Mouse (Mus musculus): ENCODE results near the gene C1qtnf5. TPM values are rescaled to one million over a fixed set of nuclear protein-coding genes. Genes with fewer than 3 reads are reported as not detected.

Gene C1qtnf5
- 5.4 and 6.0 TPM in 2 replicates for polyA plus RNA-seq (2015; fragmentation: Nextera tagmentation; extraction: Ambion mirVana)

- H3K36me3 ChIP-seq (ENCODE audit: control insufficient read depth, insufficient read depth): peaks cover 11% of the 10 kb centered on the region; the same call in 1 of the 2 replicates
- 55% methylated on average over 8 of the region's 8 CpGs for WGBS
- 0 out of 2 replicates have a peak within 1 kb of the TSS, but pooled peaks have one; percentile 22 for H3K9ac ChIP-seq (ENCODE audit: low read depth, low read length)
- no peaks in the 10 kb centered on the region for H3K9me3 ChIP-seq (ENCODE audit: control insufficient read depth)
- H3K4me3 ChIP-seq (ENCODE audit: low read depth, low read length): no peak within 1 kb of the TSS
- H3K27ac ChIP-seq (ENCODE audit: low read depth, low read length): peak within 1 kb of the TSS; percentile 30
- no peaks in the 10 kb centered on the region for H3K4me1 ChIP-seq (replicated peaks; ENCODE audit: control insufficient read depth, insufficient read depth, low read length)
- TF ChIP-seq CTCF (IDR thresholded peaks at IDR 0.05; ENCODE audit: low read depth): peak; percentile 31; the same call in 1 of the 2 replicates
- H3K27me3 ChIP-seq (replicated peaks; ENCODE audit: control insufficient read depth, insufficient read depth, low read length): no peaks in the 10 kb centered on the region
- peak; percentile 16; the same call in 1 of the 2 replicates for ATAC-seq
- H3K4me2 ChIP-seq (replicated peaks; ENCODE audit: low read depth): peak within 1 kb of the TSS; percentile 43
Measured at GRCm38 (mm10) chr9:44107110-44107509, at the start of gene C1qtnf5. TSS of gene C1qtnf5 (plus strand) at chr9:44107245.

- TF ChIP-seq CTCF (IDR thresholded peaks at IDR 0.05; ENCODE audit: low read depth): no peak
- H3K9me3 ChIP-seq (ENCODE audit: control insufficient read depth): no peaks in the 10 kb centered on the region
- no peak overlapping the region for H3K4me3 ChIP-seq (ENCODE audit: low read depth, low read length)
- no peak overlapping the region for H3K27ac ChIP-seq (ENCODE audit: low read depth, low read length)
- ATAC-seq: no peak
- no peaks in the 10 kb centered on the region for H3K27me3 ChIP-seq (replicated peaks; ENCODE audit: control insufficient read depth, insufficient read depth, low read length)
- H3K4me2 ChIP-seq (replicated peaks; ENCODE audit: low read depth): no peak overlapping the region
- WGBS: 68% methylated on average over 6 of the region's 6 CpGs
- H3K36me3 ChIP-seq (ENCODE audit: control insufficient read depth, insufficient read depth): no peaks in the 10 kb centered on the region
- H3K4me1 ChIP-seq (replicated peaks; ENCODE audit: control insufficient read depth, insufficient read depth, low read length): no peaks in the 10 kb centered on the region
- H3K9ac ChIP-seq (ENCODE audit: low read depth, low read length): no peak overlapping the region
Measured at GRCm38 (mm10) chr9:44058606-44059005, 48.4 kb upstream of the C1qtnf5 start.

GRCm38 (mm10) chr9:44065177-44065576 is 41.9 kb upstream of the C1qtnf5 start:
- H3K27ac ChIP-seq (ENCODE audit: low read depth, low read length): no peak overlapping the region
- H3K36me3 ChIP-seq (ENCODE audit: control insufficient read depth, insufficient read depth): no peaks in the 10 kb centered on the region
- WGBS: 27% methylated on average over 1 of the region's 1 CpGs
- no peak for ATAC-seq
- H3K4me1 ChIP-seq (replicated peaks; ENCODE audit: control insufficient read depth, insufficient read depth, low read length): no peaks in the 10 kb centered on the region
- peak; percentile 35 for TF ChIP-seq CTCF (IDR thresholded peaks at IDR 0.05; ENCODE audit: low read depth)
- H3K27me3 ChIP-seq (replicated peaks; ENCODE audit: control insufficient read depth, insufficient read depth, low read length): no peaks in the 10 kb centered on the region
- no peak overlapping the region for H3K4me3 ChIP-seq (ENCODE audit: low read depth, low read length)
- no peaks in the 10 kb centered on the region for H3K9me3 ChIP-seq (ENCODE audit: control insufficient read depth)
- no peak overlapping the region for H3K4me2 ChIP-seq (replicated peaks; ENCODE audit: low read depth)
- no peak overlapping the region for H3K9ac ChIP-seq (ENCODE audit: low read depth, low read length)

- H3K9ac ChIP-seq (ENCODE audit: low read depth, low read length): no peak within 1 kb of the TSS
- H3K27me3 ChIP-seq (replicated peaks; ENCODE audit: control insufficient read depth, insufficient read depth, low read length): no peaks in the 10 kb centered on the region
- H3K36me3 ChIP-seq (ENCODE audit: control insufficient read depth, insufficient read depth): no peaks in the 10 kb centered on the region
- no peaks in the 10 kb centered on the region for H3K4me1 ChIP-seq (replicated peaks; ENCODE audit: control insufficient read depth, insufficient read depth, low read length)
- WGBS: under 1% methylated on average over 38 of the region's 38 CpGs
- no peak within 1 kb of the TSS for H3K27ac ChIP-seq (ENCODE audit: low read depth, low read length)
- ATAC-seq: peak; percentile 95
- peak; percentile 96 for TF ChIP-seq CTCF (IDR thresholded peaks at IDR 0.05; ENCODE audit: low read depth)
- no peaks in the 10 kb centered on the region for H3K9me3 ChIP-seq (ENCODE audit: control insufficient read depth)
- peak within 1 kb of the TSS; percentile 85 for H3K4me2 ChIP-seq (replicated peaks; ENCODE audit: low read depth)
- H3K4me3 ChIP-seq (ENCODE audit: low read depth, low read length): peak within 1 kb of the TSS; percentile 41
Measured at GRCm38 (mm10) chr9:44066785-44067225, 40.2 kb upstream of the C1qtnf5 start, which contains the start of gene Usp2. TSS of gene Usp2 (plus strand) at chr9:44067021.

- no peaks in the 10 kb centered on the region for H3K27me3 ChIP-seq (replicated peaks; ENCODE audit: control insufficient read depth, insufficient read depth, low read length)
- H3K9me3 ChIP-seq (ENCODE audit: control insufficient read depth): no peaks in the 10 kb centered on the region
- H3K4me1 ChIP-seq (replicated peaks; ENCODE audit: control insufficient read depth, insufficient read depth, low read length): no peaks in the 10 kb centered on the region
- H3K27ac ChIP-seq (ENCODE audit: low read depth, low read length): no peak overlapping the region
- ATAC-seq: peak; percentile 46
- WGBS: 7% methylated on average over 15 of the region's 15 CpGs
- H3K4me3 ChIP-seq (ENCODE audit: low read depth, low read length): peak overlapping the region; percentile 41
- H3K9ac ChIP-seq (ENCODE audit: low read depth, low read length): no peak overlapping the region
- TF ChIP-seq CTCF (IDR thresholded peaks at IDR 0.05; ENCODE audit: low read depth): no peak
- no peaks in the 10 kb centered on the region for H3K36me3 ChIP-seq (ENCODE audit: control insufficient read depth, insufficient read depth)
- peak overlapping the region; percentile 85 for H3K4me2 ChIP-seq (replicated peaks; ENCODE audit: low read depth)
Measured at GRCm38 (mm10) chr9:44067241-44067959, 39.6 kb upstream of the C1qtnf5 start.

- H3K9me3 ChIP-seq (ENCODE audit: control insufficient read depth): no peaks in the 10 kb centered on the region
- 86% methylated on average over 6 of the region's 6 CpGs for WGBS
- H3K4me2 ChIP-seq (replicated peaks; ENCODE audit: low read depth): no peak overlapping the region
- no peaks in the 10 kb centered on the region for H3K4me1 ChIP-seq (replicated peaks; ENCODE audit: control insufficient read depth, insufficient read depth, low read length)
- H3K36me3 ChIP-seq (ENCODE audit: control insufficient read depth, insufficient read depth): no peaks in the 10 kb centered on the region
- H3K9ac ChIP-seq (ENCODE audit: low read depth, low read length): no peak overlapping the region
- H3K4me3 ChIP-seq (ENCODE audit: low read depth, low read length): no peak overlapping the region
- ATAC-seq: no peak
- no peaks in the 10 kb centered on the region for H3K27me3 ChIP-seq (replicated peaks; ENCODE audit: control insufficient read depth, insufficient read depth, low read length)
- no peak for TF ChIP-seq CTCF (IDR thresholded peaks at IDR 0.05; ENCODE audit: low read depth)
- H3K27ac ChIP-seq (ENCODE audit: low read depth, low read length): no peak overlapping the region
Measured at GRCm38 (mm10) chr9:44067960-44068330, 39.1 kb upstream of the C1qtnf5 start.

Measured in intestine, postnatal 0 days (tissue).